Comparison of ENCODE assay signal across 7 mouse cellular contexts in genomic region chr13:46929719-46930658, GRCm38 (mm10). TPM values are rescaled to one million over a fixed set of nuclear protein-coding genes. Genes with fewer than 3 reads are reported as not detected.
A peak's percentile ranks its signal among the peaks of the same experiment; 100 is the strongest.
DNase-seq lines count a peak whose midpoint lies in the region; ATAC-seq and TF ChIP-seq lines count a peak whose summit lies in the region.

TSS of gene Kif13a (minus strand) at chr13:46929867.

- peaks cover 18% of the 10 kb centered on the region for H3K4me1 ChIP-seq in embryonic facial prominence, embryonic 13.5 days
- H3K4me1 ChIP-seq in kidney, adult 2 months (ENCODE audit: control insufficient read depth, insufficient read depth, low read length) = peaks cover 4% of the 10 kb centered on the region; the same call in 1 of the 2 replicates
- H3K4me1 ChIP-seq in limb, embryonic 11.5 days (ENCODE audit: control insufficient read depth, insufficient read depth, low read length) = 0 out of 2 replicates have a peak, but pooled peaks cover 7% of the 10 kb centered on the region
- peaks cover 31% of the 10 kb centered on the region for H3K4me1 ChIP-seq in midbrain, embryonic 13.5 days (replicated peaks)
- peaks cover 11% of the 10 kb centered on the region; the same call in 1 of the 2 replicates for H3K4me1 ChIP-seq in small intestine, adult 2 months (ENCODE audit: control insufficient read depth, insufficient read depth, insufficient read length, low read length)

- peak; percentile 52 for TF ChIP-seq POLR2A in kidney, adult 2 months (IDR thresholded peaks at IDR 0.05; ENCODE audit: low read depth, low read length)
- TF ChIP-seq POLR2A in small intestine, adult 2 months (IDR thresholded peaks at IDR 0.05; ENCODE audit: low read depth, low read length) = peak; percentile 85

- ATAC-seq in embryonic facial prominence, embryonic 13.5 days (ENCODE audit: insufficient number of reproducible peaks, insufficient read depth, low FRiP score, low TSS enrichment, low read depth) = peak; percentile 80
- ATAC-seq in limb, embryonic 11.5 days (ENCODE audit: insufficient number of reproducible peaks, low FRiP score, low TSS enrichment, low read depth) = peak; percentile 74
- peak; percentile 85 for ATAC-seq in midbrain, embryonic 13.5 days

- no peak for TF ChIP-seq CTCF in kidney, adult 2 months (conservative IDR thresholded peaks at IDR 0.05; ENCODE audit: insufficient read depth, insufficient read length, low read depth, low read length)
- peak; percentile 12; the same call in 1 of the 2 replicates for TF ChIP-seq CTCF in small intestine, adult 2 months (IDR thresholded peaks at IDR 0.05; ENCODE audit: extremely low read depth, insufficient read length, insufficient replicate concordance, low read depth, low read length)

- peaks cover 10% of the 10 kb centered on the region for H3K36me3 ChIP-seq in embryonic facial prominence, embryonic 13.5 days
- no peaks in the 10 kb centered on the region for H3K36me3 ChIP-seq in kidney, adult 2 months (ENCODE audit: control insufficient read depth, insufficient read depth, low read length)
- H3K36me3 ChIP-seq in limb, embryonic 11.5 days (ENCODE audit: control insufficient read depth, insufficient read depth, low read length) = no peaks in the 10 kb centered on the region
- H3K36me3 ChIP-seq in midbrain, embryonic 13.5 days = peaks cover 15% of the 10 kb centered on the region; the same call in 1 of the 2 replicates
- H3K36me3 ChIP-seq in small intestine, adult 2 months (ENCODE audit: control insufficient read depth, insufficient read depth, low read length) = no peaks in the 10 kb centered on the region

- under 1% methylated on average over 77 of the region's 96 CpGs for whole genome bisulfite sequencing in embryonic facial prominence, embryonic 13.5 days
- WGBS in kidney, adult 2 months = 11% methylated on average over 90 of the region's 96 CpGs
- WGBS in limb, embryonic 11.5 days = under 1% methylated on average over 59 of the region's 96 CpGs
- WGBS in midbrain, embryonic 13.5 days = under 1% methylated on average over 72 of the region's 96 CpGs
- 2% methylated on average over 96 of the region's 96 CpGs for whole genome bisulfite sequencing in small intestine, adult 2 months

- peak within 1 kb of the TSS; percentile 90 for H3K9ac ChIP-seq in embryonic facial prominence, embryonic 13.5 days
- H3K9ac ChIP-seq in limb, embryonic 11.5 days (ENCODE audit: low read length) = peak within 1 kb of the TSS; percentile 94
- H3K9ac ChIP-seq in midbrain, embryonic 13.5 days (replicated peaks) = peak within 1 kb of the TSS; percentile 87

- no peaks in the 10 kb centered on the region for H3K9me3 ChIP-seq in embryonic facial prominence, embryonic 13.5 days
- H3K9me3 ChIP-seq in limb, embryonic 11.5 days (ENCODE audit: control insufficient read depth, low read length) = no peaks in the 10 kb centered on the region
- H3K9me3 ChIP-seq in midbrain, embryonic 13.5 days = no peaks in the 10 kb centered on the region

- H3K27ac ChIP-seq in embryonic facial prominence, embryonic 13.5 days = peak within 1 kb of the TSS; percentile 97
- peak within 1 kb of the TSS; percentile 96 for H3K27ac ChIP-seq in kidney, adult 2 months (ENCODE audit: insufficient read depth, low read depth, low read length)
- peak within 1 kb of the TSS; percentile 91 for H3K27ac ChIP-seq in limb, embryonic 11.5 days (replicated peaks; ENCODE audit: low read depth, low read length)
- H3K27ac ChIP-seq in midbrain, embryonic 13.5 days = peak within 1 kb of the TSS; percentile 97
- H3K27ac ChIP-seq in small intestine, adult 2 months (ENCODE audit: insufficient read depth, low read depth, low read length) = peak within 1 kb of the TSS; percentile 97

- H3K4me2 ChIP-seq in embryonic facial prominence, embryonic 13.5 days = peak within 1 kb of the TSS; percentile 85
- H3K4me2 ChIP-seq in limb, embryonic 11.5 days (ENCODE audit: low read depth, severe bottlenecking) = peak within 1 kb of the TSS; percentile 93
- peak within 1 kb of the TSS; percentile 79 for H3K4me2 ChIP-seq in midbrain, embryonic 13.5 days (replicated peaks)

- DNase-seq in adrenal gland, postnatal 36 days = peak; percentile 92 to 93
- peak; percentile 94 to 96 for DNase-seq in heart, adult 18-20 months
- peak; percentile 97 for DNase-seq in kidney, adult 2 months
- peak; percentile 84 for DNase-seq in limb, embryonic 11.5 days (ENCODE audit: low spot score)

- H3K4me3 ChIP-seq in embryonic facial prominence, embryonic 13.5 days = peak within 1 kb of the TSS; percentile 72
- peak within 1 kb of the TSS; percentile 71 for H3K4me3 ChIP-seq in kidney, adult 2 months (ENCODE audit: insufficient read depth, low read depth, low read length)
- H3K4me3 ChIP-seq in limb, embryonic 11.5 days (ENCODE audit: low read depth, low read length) = peak within 1 kb of the TSS; percentile 77
- H3K4me3 ChIP-seq in midbrain, embryonic 13.5 days (replicated peaks) = peak within 1 kb of the TSS; percentile 65
- peak within 1 kb of the TSS; percentile 88 for H3K4me3 ChIP-seq in small intestine, adult 2 months (ENCODE audit: low read depth, low read length)

- H3K27me3 ChIP-seq in embryonic facial prominence, embryonic 13.5 days = peaks cover 8% of the 10 kb centered on the region
- H3K27me3 ChIP-seq in kidney, adult 2 months (replicated peaks; ENCODE audit: control insufficient read depth, insufficient read depth, low read length) = no peaks in the 10 kb centered on the region
- H3K27me3 ChIP-seq in limb, embryonic 11.5 days (ENCODE audit: control insufficient read depth, insufficient read depth, low read length) = no peaks in the 10 kb centered on the region
- 0 out of 2 replicates have a peak, but pooled peaks cover 3% of the 10 kb centered on the region for H3K27me3 ChIP-seq in midbrain, embryonic 13.5 days
- H3K27me3 ChIP-seq in small intestine, adult 2 months (ENCODE audit: control insufficient read depth, insufficient read depth, low read length) = no peaks in the 10 kb centered on the region

RNA-seq across cellular contexts. Expression of gene Kif13a, which starts in this region (rescaled TPM):
- total RNA-seq in adrenal gland, postnatal 36 days (2021) = 10 to 100 TPM; 31.0 to 39.0 TPM
- polyA plus RNA-seq in embryonic facial prominence, embryonic 13.5 days (2015; fragmentation: Nextera tagmentation; extraction: Ambion mirVana) = 14.5 and 23.7 TPM in 2 replicates
- 100 to 1,000 TPM; 110 to 116 TPM for total RNA-seq in heart, adult 18-20 months (2021)
- 16.4 and 17.4 TPM in 2 replicates for polyA plus RNA-seq in kidney, adult 2 months (2012; rRNA removed)
- 14.2 and 16.5 TPM in 2 replicates for polyA plus RNA-seq in limb, embryonic 11.5 days (2014; fragmentation: Nextera tagmentation; extraction: Ambion mirVana)
- 9.6 and 10.1 TPM in 2 replicates for polyA plus RNA-seq in midbrain, embryonic 13.5 days (2015; fragmentation: Nextera tagmentation; extraction: Ambion mirVana)
- 15.7 and 33.5 TPM in 2 replicates for polyA plus RNA-seq in small intestine, adult 2 months (2012; rRNA removed)

Comparison
In these comparisons a context has a peak if more than half of its experiments do, and no peak if none do; other contexts are left out.
1. Peak in every context shown above with its lines: DNase-seq, ATAC-seq, H3K4me3 ChIP-seq and H3K27ac ChIP-seq.